Mouse (Mus musculus): ENCODE data around the gene Ear1. TPM values are rescaled to one million over a fixed set of nuclear protein-coding genes. Genes with fewer than 3 reads are reported as not detected.

Gene Ear1
- polyA plus RNA-seq, 1 experiment from 2014 or later: 16.7 TPM

Other genes starting within 250 kb of the Ear1 start
- not detected in 2 replicates for gene Gm8165, start 198.3 kb downstream of the Ear1 start, polyA plus RNA-seq (2015; fragmentation: Nextera tagmentation; extraction: Ambion mirVana)
- gene Gm7324, start 177.7 kb downstream of the Ear1 start, polyA plus RNA-seq (2015; fragmentation: Nextera tagmentation; extraction: Ambion mirVana): 0.08 and 0.50 TPM in 2 replicates
- gene Gm16506, start 148.0 kb downstream of the Ear1 start, polyA plus RNA-seq (2015; fragmentation: Nextera tagmentation; extraction: Ambion mirVana): not detected in 2 replicates
- gene Gm6526, start 127.7 kb downstream of the Ear1 start, polyA plus RNA-seq (2015; fragmentation: Nextera tagmentation; extraction: Ambion mirVana): not detected in 2 replicates
- gene Gm8180, start 90.8 kb downstream of the Ear1 start, polyA plus RNA-seq (2015; fragmentation: Nextera tagmentation; extraction: Ambion mirVana): not detected in 2 replicates
- gene Ear10, start 48.0 kb upstream of the Ear1 start, polyA plus RNA-seq (2015; fragmentation: Nextera tagmentation; extraction: Ambion mirVana): not detected in 2 replicates
- 8.3 and 8.8 TPM in 2 replicates for gene Gm8113, start 49.9 kb upstream of the Ear1 start, polyA plus RNA-seq (2015; fragmentation: Nextera tagmentation; extraction: Ambion mirVana)
- not detected in 2 replicates for gene Ang5, start 81.6 kb upstream of the Ear1 start, polyA plus RNA-seq (2015; fragmentation: Nextera tagmentation; extraction: Ambion mirVana)
- 0.22 TPM in 1 of 2 replicates, not detected in the other for gene Ang6, start 126.8 kb upstream of the Ear1 start, polyA plus RNA-seq (2015; fragmentation: Nextera tagmentation; extraction: Ambion mirVana)
- 26.0 and 26.5 TPM in 2 replicates for gene Ear2, start 227.1 kb upstream of the Ear1 start, polyA plus RNA-seq (2015; fragmentation: Nextera tagmentation; extraction: Ambion mirVana)
- not detected in 2 replicates for gene Gm3327, start 248.3 kb upstream of the Ear1 start, polyA plus RNA-seq (2015; fragmentation: Nextera tagmentation; extraction: Ambion mirVana)